Mouse (Mus musculus) kidney, adult 2 months (tissue): Measurements from ENCODE around the gene 6430571L13Rik. TPM values are rescaled to one million over a fixed set of nuclear protein-coding genes. Genes with fewer than 3 reads are reported as not detected.

ENCODE experiments used
- DNase-seq: peaks from one replicate; pipeline ENCODE4 v3.0.0; 2021
- H3K27ac ChIP-seq: fragments of 200-500 bp; 2 replicates; pipeline ENCODE4 v1.5.1; 2012; ENCODE audit warnings: low read depth, low read length, control low read depth, inconsistent platforms; ENCODE audit not compliant: insufficient read depth
- H3K27me3 ChIP-seq: fragments of 200-500 bp; replicated peaks from 2 replicates; pipeline ENCODE4 v1.6.1; 2012; ENCODE audit warnings: mild to moderate bottlenecking, moderate library complexity, low read length, inconsistent platforms; ENCODE audit not compliant: control insufficient read depth, insufficient read depth
- H3K36me3 ChIP-seq: fragments of 200-500 bp; 2 replicates; pipeline ENCODE4 v1.6.1; 2012; ENCODE audit warnings: mild to moderate bottlenecking, moderate library complexity, low read length, inconsistent platforms; ENCODE audit not compliant: control insufficient read depth, insufficient read depth
- H3K4me1 ChIP-seq: fragments of 200-500 bp; 2 replicates; pipeline ENCODE4 v1.6.1; 2011; ENCODE audit warnings: low read length; ENCODE audit not compliant: control insufficient read depth, insufficient read depth
- H3K4me3 ChIP-seq: fragments of 200-500 bp; 2 replicates; pipeline ENCODE4 v1.5.1; 2011; ENCODE audit warnings: mild to moderate bottlenecking, low read depth, low read length, control low read depth; ENCODE audit not compliant: insufficient read depth
- CTCF ChIP-seq: fragments of 200-500 bp; conservative IDR thresholded peaks from 2 replicates; pipeline ENCODE4 v1.5.1; 2011; ENCODE audit warnings: low read depth, mild to moderate bottlenecking, control low read depth, low read length, moderate library complexity, mixed read lengths; ENCODE audit not compliant: insufficient read depth, insufficient read length
- POLR2A ChIP-seq: fragments of 200-500 bp; IDR thresholded peaks from one replicate; pipeline ENCODE4 v1.6.1; 2011; ENCODE audit warnings: low read depth, low read length, control low read depth
- WGBS: fragments of 180-500 bp; shearing (Covaris S2); methylation state at CpG from one replicate; pipeline ENCODE4 v1.1.7; 2018; 5-methylcytosine and 5-hydroxymethylcytosine counted together
- polyA plus RNA-seq: library from polyadenylated mRNA; depleted of rRNA; stranded (reverse); fragments of >200 nt; gene quantifications from 2 replicates; pipeline ENCODE4 v1.2.3, GENCODE M21; 2012

Gene 6430571L13Rik
- polyA plus RNA-seq, 1 experiment, result 7.4 TPM

DNA sequence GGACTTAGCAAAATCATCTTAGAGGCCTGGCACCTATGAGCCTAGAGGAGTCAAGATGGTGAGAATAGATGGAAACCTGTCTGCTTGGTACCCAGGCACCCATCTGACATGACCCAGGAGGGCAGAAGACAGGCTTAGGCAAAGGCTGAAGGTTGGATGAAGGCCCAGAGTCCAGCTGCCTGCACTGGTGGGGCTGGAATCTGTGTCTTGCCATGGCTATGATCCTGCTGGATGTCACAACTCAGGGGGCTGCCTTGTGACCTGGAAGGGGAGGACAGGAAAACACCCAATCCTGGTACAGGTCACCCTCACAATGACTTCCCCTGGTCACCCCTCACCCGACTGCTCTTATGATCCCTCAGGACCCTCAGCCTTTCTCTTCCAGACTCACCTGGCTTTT, 14.4 kb downstream of the 6430571L13Rik start:
- Histone ChIP-seq H3K4me1 (no peaks in the 10 kb centered on the region), H3K4me3 (no peak overlapping the region), H3K27me3 (no peaks in the 10 kb centered on the region), H3K36me3 (no peaks in the 10 kb centered on the region), H3K27ac (no peak overlapping the region)
- DNase-seq, result no peak
- WGBS, result 50% methylated on average over 1 of the region's 1 CpGs
- no peak for TF ChIP-seq CTCF

DNA sequence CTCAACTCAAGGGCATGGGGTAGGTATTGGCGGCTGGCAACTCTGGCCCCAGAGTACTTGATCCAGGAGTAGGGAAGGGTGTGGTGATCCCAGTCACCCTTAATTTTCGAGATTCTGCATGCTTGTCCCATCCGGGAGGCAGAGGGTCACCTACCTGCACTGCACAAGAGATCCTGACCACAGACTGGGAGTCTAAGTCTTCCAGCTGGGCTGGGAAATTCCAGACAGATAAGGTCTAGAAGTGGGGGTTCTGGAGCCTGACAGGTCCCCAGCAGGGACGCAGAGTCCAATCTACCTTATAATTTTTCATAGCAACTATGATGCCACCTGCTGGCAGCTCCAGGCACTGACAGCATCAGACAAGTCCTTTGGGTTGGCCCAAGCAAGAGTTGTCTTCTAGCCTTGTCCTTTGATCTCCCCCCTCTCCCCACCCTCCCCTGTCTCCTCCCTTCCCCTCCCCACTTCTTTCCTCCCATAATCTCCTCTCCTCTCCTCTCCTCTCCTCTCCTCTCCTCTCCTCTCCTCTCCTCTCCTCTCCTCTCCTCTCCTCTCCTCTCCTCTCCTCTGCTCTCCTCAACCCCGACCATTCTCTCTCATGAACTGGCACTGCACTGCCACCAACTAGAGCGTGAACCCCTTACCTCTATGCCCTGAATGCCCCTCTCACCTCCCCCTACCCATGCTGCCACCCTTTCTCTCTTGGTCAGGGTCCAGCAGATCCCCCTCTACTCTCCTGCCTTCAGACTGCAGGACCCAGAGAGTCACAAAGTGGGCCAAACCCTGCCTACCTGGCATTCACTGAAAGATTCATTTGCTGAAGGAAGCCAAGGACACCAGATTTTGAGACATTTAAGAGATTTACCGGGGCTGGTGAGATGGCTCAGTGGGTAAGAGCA, 15.7 kb downstream of the 6430571L13Rik start:
- TF ChIP-seq CTCF, result peak; percentile 76
- TF ChIP-seq POLR2A, result no peak
- H3K27me3 ChIP-seq, result no peaks in the 10 kb centered on the region
- WGBS, result 45% methylated on average over 6 of the region's 7 CpGs
- H3K36me3 ChIP-seq, result no peaks in the 10 kb centered on the region
- DNase-seq, result peak; percentile 73
- H3K27ac ChIP-seq, result no peak overlapping the region
- H3K4me3 ChIP-seq, result no peak overlapping the region
- H3K4me1 ChIP-seq, result no peaks in the 10 kb centered on the region

DNA sequence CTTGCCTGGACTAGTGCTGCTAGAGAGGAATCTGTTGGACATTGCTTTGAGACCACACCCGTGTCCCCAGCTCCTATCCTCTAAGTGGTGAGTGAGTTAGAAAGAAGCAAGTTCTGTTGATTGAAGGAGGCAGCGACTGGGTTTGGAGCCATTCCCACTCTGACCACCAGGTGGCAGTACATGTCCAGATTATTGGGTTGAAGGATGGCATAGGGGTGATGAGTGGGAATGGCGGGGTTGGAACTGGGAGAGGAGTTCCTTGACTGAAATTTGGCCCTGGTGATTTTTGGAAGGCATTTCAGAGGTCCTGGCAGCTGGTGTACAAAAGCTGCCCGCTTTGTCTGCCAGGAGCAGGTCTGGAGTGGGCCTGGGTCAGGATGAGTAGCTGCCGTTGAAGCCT, 17.2 kb downstream of the 6430571L13Rik start:
- WGBS, result 31% methylated on average over 5 of the region's 5 CpGs
- TF ChIP-seq CTCF (peak; percentile 93), POLR2A (no peak)
- no peaks in the 10 kb centered on the region for H3K27me3 ChIP-seq
- no peaks in the 10 kb centered on the region for H3K36me3 ChIP-seq
- H3K4me1 ChIP-seq, result no peaks in the 10 kb centered on the region
- peak; percentile 72 for DNase-seq
- no peak overlapping the region for H3K27ac ChIP-seq
- H3K4me3 ChIP-seq, result no peak overlapping the region

DNA sequence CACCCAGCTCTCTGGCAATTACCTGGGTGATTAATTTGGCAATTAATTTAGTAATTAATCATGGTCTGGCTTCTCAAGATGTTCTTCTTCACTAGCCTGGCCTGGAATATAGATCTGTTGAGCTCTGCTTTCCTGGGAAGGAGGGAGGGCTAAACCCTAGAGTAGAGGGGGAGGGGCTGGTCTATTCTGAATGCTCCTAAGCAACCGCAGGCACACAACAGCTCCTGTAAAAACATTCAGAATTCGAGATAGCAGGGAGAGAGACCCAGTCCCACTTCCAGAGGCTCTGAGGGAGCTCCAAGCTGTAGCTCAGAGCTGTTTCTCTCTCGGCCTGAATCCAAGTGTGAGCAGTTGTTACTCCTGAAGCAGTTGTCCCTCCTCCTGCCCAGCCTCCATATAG, 20.6 kb downstream of the 6430571L13Rik start:
- Histone ChIP-seq H3K4me1 (no peaks in the 10 kb centered on the region), H3K4me3 (no peak overlapping the region), H3K27ac (no peak overlapping the region), H3K27me3 (no peaks in the 10 kb centered on the region), H3K36me3 (no peaks in the 10 kb centered on the region)
- no peak for DNase-seq
- TF ChIP-seq POLR2A (no peak), CTCF (no peak)
- 21% methylated on average over 3 of the region's 3 CpGs for WGBS

DNA sequence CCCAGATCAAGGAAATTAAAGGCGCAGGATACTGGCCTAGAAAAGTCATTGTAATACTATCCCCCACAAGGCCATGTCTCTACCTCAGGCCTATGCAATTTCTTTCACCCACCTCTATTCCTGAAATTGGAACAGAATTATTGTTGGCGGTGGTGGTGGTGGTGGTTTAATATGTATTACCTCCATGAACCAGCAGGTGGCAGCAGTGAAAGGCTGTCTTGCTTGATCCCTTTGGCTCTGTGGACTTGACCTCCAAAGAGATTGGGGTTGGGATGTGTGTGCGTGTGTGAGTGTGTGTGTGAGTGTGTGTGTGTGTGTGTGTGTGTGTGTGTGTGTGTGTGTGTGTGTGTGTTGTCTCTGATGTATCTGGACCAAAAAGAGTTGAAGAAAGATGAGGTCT, 26.2 kb downstream of the 6430571L13Rik start:
- Histone ChIP-seq H3K36me3 (no peaks in the 10 kb centered on the region), H3K4me3 (no peak overlapping the region), H3K27ac (no peak overlapping the region), H3K4me1 (no peaks in the 10 kb centered on the region), H3K27me3 (no peaks in the 10 kb centered on the region)
- TF ChIP-seq POLR2A (no peak), CTCF (peak; percentile 80)
- WGBS, result 8% methylated on average over 3 of the region's 3 CpGs
- DNase-seq, result peak; percentile 65

DNA sequence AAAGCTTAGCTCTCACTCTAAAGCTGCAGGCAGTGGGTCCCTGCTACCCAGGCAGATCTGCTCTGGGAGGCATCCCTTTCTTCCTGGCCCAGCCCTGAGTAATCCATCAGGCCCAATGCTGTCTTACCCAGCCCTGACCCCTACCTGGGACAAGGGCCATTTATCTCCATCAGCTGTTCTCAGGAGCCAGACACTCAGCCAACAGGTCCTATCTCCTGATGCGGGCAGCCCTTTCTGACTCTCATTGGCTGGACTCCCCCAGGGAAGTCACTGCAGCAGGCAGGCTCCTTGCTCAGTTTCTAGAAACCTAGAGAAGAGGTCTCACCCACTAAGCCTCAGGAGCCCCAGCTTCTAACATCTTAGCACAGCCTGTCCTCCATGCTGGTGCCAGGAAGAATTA, 27.9 kb downstream of the 6430571L13Rik start:
- WGBS, result 90% methylated on average over 1 of the region's 1 CpGs
- no peaks in the 10 kb centered on the region for H3K27me3 ChIP-seq
- TF ChIP-seq CTCF (no peak), POLR2A (no peak)
- no peak overlapping the region for H3K27ac ChIP-seq
- no peaks in the 10 kb centered on the region for H3K36me3 ChIP-seq
- H3K4me3 ChIP-seq, result no peak overlapping the region
- no peak for DNase-seq
- no peaks in the 10 kb centered on the region for H3K4me1 ChIP-seq

DNA sequence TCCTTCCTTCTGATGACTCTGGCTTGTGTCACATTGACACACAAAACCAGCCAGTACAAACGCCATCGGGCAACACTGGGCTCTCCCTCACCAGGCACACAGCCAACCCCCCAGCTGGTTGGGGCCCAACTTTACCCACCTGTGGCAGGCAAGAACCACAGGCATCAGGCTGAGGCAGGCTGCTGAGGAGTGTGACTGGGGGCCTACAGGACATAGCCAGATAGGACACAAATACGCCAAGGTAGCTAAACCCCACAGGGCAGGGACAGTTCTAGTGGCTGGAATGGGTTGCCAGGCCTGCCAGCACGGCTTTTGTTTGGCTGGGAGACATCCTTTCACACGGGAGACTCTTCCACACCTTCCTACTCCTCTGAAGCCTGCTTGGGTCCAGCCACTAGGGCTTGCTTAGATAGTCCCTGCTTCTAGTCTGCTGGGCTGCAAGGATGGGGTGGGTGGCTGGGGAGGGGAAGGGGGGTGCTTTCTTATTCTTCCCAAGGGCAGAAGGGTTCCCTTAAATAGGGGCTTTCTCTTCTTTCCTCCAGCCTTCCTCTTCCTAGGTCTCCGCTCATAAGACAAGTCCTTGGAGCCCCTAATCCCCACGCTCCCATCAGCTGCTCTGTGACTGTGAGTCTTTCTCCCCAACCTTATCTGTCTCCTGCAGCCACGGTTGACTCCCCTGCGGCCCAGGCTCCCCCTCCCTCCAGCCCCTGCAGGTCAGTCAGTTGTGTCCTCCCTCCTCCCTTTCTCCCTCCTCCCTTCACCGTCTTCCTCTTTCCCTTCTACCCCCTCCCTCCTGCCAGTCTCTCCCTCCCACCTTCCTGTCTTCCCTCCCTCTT, 29.1 kb downstream of the 6430571L13Rik start:
- Histone ChIP-seq H3K4me1 (no peaks in the 10 kb centered on the region), H3K4me3 (no peak overlapping the region), H3K27ac (no peak overlapping the region), H3K36me3 (no peaks in the 10 kb centered on the region), H3K27me3 (no peaks in the 10 kb centered on the region)
- no peak for DNase-seq
- no peak for TF ChIP-seq CTCF
- no peak for TF ChIP-seq POLR2A
- 42% methylated on average over 10 of the region's 10 CpGs for WGBS
